Mouse (Mus musculus) retina, adult 2 months (tissue): Measurements from ENCODE around the gene Zfp330.

Experiments
- DNase-seq: peaks from one replicate; pipeline ENCODE4 v3.0.0-alpha.2; 2012; ENCODE audit warnings: low read depth, low spot score

The Zfp330 gene

DNA sequence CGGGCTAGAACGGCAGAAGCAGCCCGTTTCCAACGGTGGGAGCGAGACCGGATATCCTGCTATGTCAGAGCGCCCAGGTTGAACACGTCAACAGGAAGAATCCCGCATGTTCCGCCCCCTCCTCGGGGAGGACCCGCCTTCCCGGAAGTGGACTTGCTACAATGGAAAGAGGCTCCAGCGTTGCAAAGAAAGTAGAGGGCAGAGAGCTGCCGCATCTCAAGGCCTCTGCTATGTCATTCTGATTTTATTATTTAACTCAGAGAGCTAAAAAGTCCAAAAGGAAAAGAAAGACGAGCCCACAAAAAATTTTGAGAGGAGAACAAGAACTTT lies at the start of gene Zfp330:
Gene Zfp330, minus strand, starts transcription at position 68 of the 330 bp plus-strand sequence.
- DNase-seq: peak; percentile 78

DNA sequence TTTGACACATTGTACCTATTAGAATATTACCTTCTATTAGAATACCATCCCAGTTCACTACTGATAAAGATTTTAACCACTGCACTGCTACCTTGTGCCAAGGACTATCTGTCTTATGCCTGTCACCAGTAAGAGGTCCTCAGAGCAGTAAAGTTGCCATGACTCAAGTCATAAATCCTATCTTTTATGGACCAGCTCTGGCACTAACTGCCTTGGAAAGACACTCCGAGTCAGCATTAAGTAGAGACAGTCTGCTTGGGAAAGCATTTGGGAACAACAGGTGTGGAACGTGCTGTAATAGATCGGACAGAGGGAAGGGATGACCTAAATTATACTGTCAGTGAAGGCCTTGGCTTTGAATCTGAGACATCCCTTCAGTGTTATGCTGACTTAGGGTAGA lies 4.0 kb upstream of the Zfp330 start:
- no peak for DNase-seq

DNA sequence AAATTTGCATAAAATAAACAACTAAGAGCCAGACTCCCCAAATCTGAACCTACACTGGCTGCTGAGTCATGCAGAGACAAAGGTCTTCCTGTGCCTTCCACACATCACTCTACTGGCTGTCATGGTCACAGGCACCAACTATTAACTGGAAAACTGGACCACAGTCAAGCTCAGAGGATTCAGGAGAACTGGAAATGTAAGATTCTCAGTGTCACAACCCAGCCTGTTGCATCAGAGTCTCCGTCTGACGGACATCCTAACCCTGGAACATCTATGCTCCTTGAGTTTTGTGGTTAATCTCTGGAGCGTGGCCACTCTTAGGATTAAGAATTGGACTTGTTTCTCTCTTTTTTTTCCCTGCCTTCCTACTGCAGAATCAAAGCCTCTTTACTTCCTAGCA lies 3.4 kb upstream of the Zfp330 start:
- DNase-seq: no peak

DNA sequence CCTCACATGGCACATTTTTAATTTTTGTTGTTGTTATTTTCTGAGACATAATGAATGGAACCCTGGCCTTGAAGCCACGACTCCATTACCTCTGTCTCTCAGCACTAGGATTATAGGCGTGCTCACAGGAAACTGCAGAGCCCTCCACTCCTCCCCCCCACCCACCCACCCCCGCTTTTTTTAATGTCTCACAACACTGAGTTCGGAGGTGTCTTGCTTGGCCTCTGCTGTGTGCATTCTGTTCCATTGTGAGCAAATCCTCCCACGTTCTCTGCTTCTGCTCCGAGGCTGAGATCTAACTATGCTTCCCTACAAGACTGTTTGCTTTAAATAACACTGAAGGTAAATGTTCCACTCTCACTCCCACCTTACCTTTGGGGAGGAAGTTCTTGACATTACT lies 522 bp upstream of the Zfp330 start:
- DNase-seq: no peak

DNA sequence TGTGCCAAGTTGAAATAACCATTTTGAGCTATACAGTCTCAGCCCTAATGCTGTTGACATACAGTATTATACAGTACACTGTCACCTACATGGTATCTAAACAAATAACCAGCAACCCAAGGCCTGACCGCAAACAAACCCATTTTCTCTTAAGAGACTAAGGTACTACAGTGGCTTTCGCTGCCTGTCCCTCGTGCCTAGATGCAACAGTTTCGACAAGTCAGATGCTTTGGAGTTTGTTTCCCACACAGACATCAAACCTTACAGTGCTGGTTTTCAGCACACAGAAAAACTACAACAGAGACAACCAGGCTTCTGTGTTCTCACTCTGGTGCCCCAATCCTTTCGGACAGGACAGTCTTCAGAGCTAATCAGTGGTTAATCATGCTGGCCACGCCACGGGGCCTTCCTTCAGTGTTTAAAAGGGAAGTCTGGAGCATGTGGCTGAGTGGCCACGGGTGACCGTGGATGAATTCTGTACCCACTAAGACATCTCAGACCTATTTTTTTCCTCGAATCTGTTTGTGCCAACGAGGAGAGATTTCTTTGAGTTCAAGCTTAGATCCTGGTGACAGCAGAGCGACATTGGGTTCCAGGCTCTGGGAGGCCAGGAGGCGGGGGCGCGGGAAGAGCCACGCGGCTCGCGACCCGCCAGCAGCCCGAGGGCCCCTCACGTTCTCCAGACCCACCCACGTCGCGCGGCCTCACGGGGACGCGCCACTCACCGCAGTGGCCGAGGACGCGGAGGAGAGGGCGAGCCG lies 448 bp downstream of the Zfp330 start:
- no peak for DNase-seq

DNA sequence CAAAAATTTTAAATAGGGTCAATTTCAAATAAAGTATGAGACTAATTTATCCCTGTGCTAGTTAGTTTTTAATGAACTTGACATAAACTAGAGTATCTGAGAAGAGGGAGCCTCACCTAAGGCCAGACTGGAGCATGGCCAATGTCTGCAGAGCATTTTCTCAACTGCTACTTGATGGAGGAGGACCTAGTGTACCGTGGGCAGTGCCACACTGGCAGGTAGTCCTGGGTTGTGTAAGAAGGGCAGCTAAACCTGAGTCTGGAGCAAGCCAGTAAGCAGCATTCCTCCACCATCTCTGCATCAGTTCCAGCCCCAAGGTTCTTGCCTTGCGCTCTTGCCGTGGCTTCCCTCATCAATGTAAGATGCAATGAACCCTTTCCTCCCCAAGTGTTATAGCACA lies 3.1 kb downstream of the Zfp330 start:
- no peak for DNase-seq

DNA sequence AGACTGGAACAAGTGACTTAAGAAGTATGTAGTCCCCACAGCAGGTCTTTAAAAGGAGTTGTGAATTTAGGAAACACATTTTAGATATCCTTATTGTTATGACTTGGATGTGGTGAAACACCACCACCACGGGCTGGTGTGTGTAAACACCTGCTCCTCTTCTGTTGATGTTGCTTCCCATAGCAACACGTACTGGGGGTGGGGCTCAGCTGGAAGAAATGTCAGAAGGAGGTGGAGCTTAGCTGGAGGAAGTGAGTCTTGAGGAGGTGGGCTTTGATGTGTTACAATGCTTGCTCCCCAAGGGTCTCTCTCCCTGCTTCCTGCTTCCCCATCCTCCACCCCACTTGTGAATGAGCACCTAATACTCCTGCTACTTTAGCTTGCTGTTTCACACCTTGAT lies 14.9 kb downstream of the Zfp330 start:
- DNase-seq: no peak

DNA sequence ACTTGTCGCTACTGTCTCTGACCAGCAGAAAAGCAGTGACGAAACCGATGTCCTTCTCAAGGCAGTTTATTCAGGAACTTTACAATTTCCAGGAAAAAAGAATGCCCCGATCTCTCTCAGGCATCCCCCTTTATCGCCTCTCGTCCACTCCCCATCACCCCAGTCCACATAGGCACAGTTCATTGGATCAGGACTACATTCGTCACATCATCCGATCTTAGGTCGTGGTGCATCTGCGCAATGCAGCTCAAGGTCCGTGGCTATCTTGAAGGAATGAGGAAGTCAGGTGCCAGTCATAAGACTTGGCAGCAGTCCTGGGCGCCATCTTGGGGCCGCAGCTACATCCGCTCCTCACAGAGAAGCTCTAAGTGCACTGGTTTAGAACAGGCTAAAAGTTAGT lies 19.0 kb downstream of the Zfp330 start:
- no peak for DNase-seq

DNA sequence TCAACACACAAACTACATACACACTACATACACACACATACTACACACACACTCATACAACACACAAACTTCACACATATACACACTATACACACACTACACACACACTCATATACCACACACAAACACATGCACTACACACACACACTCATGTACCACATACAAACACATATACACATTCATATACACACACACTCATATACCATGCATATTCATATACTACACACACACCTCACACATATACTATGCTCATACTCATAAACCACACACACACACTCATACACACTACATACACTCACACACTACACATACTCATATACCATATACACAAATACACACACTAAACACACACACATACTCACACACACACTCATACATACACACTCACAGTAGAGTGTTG lies 27.3 kb downstream of the Zfp330 start:
- no peak for DNase-seq

DNA sequence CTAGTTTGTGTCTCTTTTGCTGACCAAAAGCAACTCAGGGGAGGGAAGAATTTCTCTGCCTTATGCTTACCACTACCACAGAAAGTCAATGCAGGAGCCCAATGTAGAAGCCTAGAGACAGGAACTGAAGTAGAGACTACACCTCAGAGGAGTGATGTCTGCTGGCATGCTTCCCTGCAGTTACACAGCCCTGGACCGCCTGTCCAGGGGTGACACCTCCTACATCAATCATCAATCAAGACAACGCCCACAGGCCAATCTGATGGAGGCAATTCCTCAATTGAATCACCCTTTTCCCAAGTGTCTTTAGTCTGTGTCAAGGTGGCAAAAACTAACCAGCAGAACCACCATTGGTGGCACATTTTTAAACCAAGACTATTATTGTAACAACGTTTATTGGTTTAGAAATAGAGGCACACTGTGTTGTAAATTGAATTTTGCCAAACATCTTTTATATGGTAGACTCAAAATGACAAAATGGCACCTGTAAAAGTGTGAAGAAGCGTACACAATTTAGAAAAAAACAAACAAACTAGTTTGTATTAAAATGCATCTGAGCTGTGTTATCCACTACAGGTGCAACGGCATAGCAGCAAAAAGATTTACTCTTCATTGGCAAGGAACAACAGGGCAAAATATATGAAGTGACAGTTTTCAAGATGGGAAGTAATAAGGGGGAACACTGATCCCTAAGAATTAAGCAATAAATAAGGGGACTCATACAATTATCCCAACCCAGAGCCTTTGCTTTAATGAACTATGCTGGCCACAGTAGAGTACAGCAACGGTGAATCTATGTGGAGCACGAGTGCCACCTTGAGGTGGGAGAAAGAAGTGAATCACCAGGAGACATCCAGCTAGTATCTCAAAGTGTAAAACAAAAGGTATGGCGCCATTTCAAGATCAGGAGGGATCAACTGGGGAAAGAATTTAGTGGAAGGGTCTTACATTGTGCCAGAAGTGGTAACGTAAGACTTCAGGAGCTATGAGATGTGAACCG lies 29.8 kb downstream of the Zfp330 start:
- peak; percentile 33 for DNase-seq
